In genomic region chr16:70313886-70314577, GRCm38 (mm10) we compare ENCODE assay signal across 8 mouse cellular contexts. TPM values are rescaled to one million over a fixed set of nuclear protein-coding genes. Genes with fewer than 3 reads are reported as not detected.
DNase-seq lines count a peak whose midpoint lies in the region; ATAC-seq lines count a peak whose summit lies in the region.

Gene Gbe1, plus strand, starts transcription at chr16:70313949.

- H3K9ac ChIP-seq in embryonic facial prominence, embryonic 11.5 days (replicated peaks; ENCODE audit: low read length): peak within 1 kb of the TSS; percentile 92
- H3K9ac ChIP-seq in midbrain, embryonic 11.5 days (ENCODE audit: low read length): peak within 1 kb of the TSS; percentile 85

- no peaks in the 10 kb centered on the region for H3K4me1 ChIP-seq in embryonic facial prominence, embryonic 11.5 days (ENCODE audit: control insufficient read depth, insufficient read depth, low read length)
- H3K4me1 ChIP-seq in midbrain, embryonic 11.5 days (ENCODE audit: control insufficient read depth, insufficient read depth, low read length): no peaks in the 10 kb centered on the region

- no peaks in the 10 kb centered on the region for H3K36me3 ChIP-seq in embryonic facial prominence, embryonic 11.5 days (replicated peaks; ENCODE audit: control insufficient read depth, insufficient read depth, low read depth, low read length)
- H3K36me3 ChIP-seq in midbrain, embryonic 11.5 days (ENCODE audit: control insufficient read depth, insufficient read depth, low read length): no peaks in the 10 kb centered on the region

- H3K4me3 ChIP-seq in embryonic facial prominence, embryonic 11.5 days (ENCODE audit: low read depth, low read length): peak within 1 kb of the TSS; percentile 62
- H3K4me3 ChIP-seq in midbrain, embryonic 11.5 days (ENCODE audit: low read depth, low read length): peak within 1 kb of the TSS; percentile 68

- H3K27me3 ChIP-seq in embryonic facial prominence, embryonic 11.5 days (ENCODE audit: control insufficient read depth, insufficient read depth, low read length): no peaks in the 10 kb centered on the region
- H3K27me3 ChIP-seq in midbrain, embryonic 11.5 days (ENCODE audit: control insufficient read depth, insufficient read depth, low read length): no peaks in the 10 kb centered on the region

- peak within 1 kb of the TSS; percentile 61 for H3K4me2 ChIP-seq in embryonic facial prominence, embryonic 11.5 days (ENCODE audit: low read depth, low read length)
- peak within 1 kb of the TSS; percentile 54 for H3K4me2 ChIP-seq in midbrain, embryonic 11.5 days

- H3K27ac ChIP-seq in embryonic facial prominence, embryonic 11.5 days (replicated peaks; ENCODE audit: low read depth, low read length): peak within 1 kb of the TSS; percentile 86
- peak within 1 kb of the TSS; percentile 78 for H3K27ac ChIP-seq in midbrain, embryonic 11.5 days (ENCODE audit: low read depth, low read length)

- no peaks in the 10 kb centered on the region for H3K9me3 ChIP-seq in embryonic facial prominence, embryonic 11.5 days (replicated peaks; ENCODE audit: control insufficient read depth, low read length)
- H3K9me3 ChIP-seq in midbrain, embryonic 11.5 days (ENCODE audit: control insufficient read depth, low read length): no peaks in the 10 kb centered on the region

- ATAC-seq in embryonic facial prominence, embryonic 11.5 days (replicated peaks; ENCODE audit: insufficient number of reproducible peaks, low FRiP score, low TSS enrichment, low read depth): peak; percentile 98
- peak; percentile 85 for ATAC-seq in granulocyte monocyte progenitor cell, adult 5-6 weeks (replicated peaks; ENCODE audit: poor library complexity, severe bottlenecking)
- peak; percentile 98 for ATAC-seq in midbrain, embryonic 11.5 days (ENCODE audit: low FRiP score)

- intact Hi-C loops in left cerebral cortex, postnatal 4 days (cut with DNase I): no loop called here

- DNase-seq in adrenal gland, postnatal 25 days: peak; percentile 93
- DNase-seq in embryonic facial prominence, embryonic 11.5 days (ENCODE audit: low spot score): peak; percentile 93
- DNase-seq in kidney, adult 11 months: peak; percentile 96
- peak; percentile 90 for DNase-seq in left cerebral cortex, postnatal 4 days
- DNase-seq in midbrain, embryonic 11.5 days (ENCODE audit: low spot score, missing footprints): peak; percentile 99
- DNase-seq in right cerebral cortex, postnatal 4 days: peak; percentile 86
- peak; percentile 93 for DNase-seq in yolk sac, embryonic 10.5 days (ENCODE audit: low spot score)

- WGBS in embryonic facial prominence, embryonic 11.5 days: under 1% methylated on average over 69 of the region's 82 CpGs
- under 1% methylated on average over 80 of the region's 82 CpGs for WGBS in midbrain, embryonic 11.5 days

RNA-seq across cellular contexts. Expression of gene Gbe1, which starts in this region (rescaled TPM):
- 60.7 and 80.2 TPM in 2 replicates for total RNA-seq in adrenal gland, postnatal 25 days (2021)
- polyA plus RNA-seq in embryonic facial prominence, embryonic 11.5 days (2014; fragmentation: Nextera tagmentation; extraction: Ambion mirVana): 20.3 and 22.6 TPM in 2 replicates
- total RNA-seq in granulocyte monocyte progenitor cell, adult 5-6 weeks (2014; fragmentation: Nextera tagmentation): 21.5 and 23.6 TPM in 2 replicates
- 33.9 and 42.4 TPM in 2 replicates for total RNA-seq in granulocyte monocyte progenitor cell, adult 5-6 weeks (2017)
- 1 to 10 TPM; 8.3 to 9.5 TPM for total RNA-seq in left cerebral cortex, postnatal 4 days (2021)
- polyA plus RNA-seq in midbrain, embryonic 11.5 days (2014; fragmentation: Nextera tagmentation; extraction: Ambion mirVana): 15.9 and 23.0 TPM in 2 replicates

Comparison
In these comparisons a context has a peak if more than half of its experiments do, and no peak if none do; other contexts are left out.
1. Peak in every context shown above with its lines: DNase-seq, ATAC-seq, H3K4me3 ChIP-seq and H3K27ac ChIP-seq.